32 mouse cellular contexts compared by ENCODE assay signal in the genomic region with DNA sequence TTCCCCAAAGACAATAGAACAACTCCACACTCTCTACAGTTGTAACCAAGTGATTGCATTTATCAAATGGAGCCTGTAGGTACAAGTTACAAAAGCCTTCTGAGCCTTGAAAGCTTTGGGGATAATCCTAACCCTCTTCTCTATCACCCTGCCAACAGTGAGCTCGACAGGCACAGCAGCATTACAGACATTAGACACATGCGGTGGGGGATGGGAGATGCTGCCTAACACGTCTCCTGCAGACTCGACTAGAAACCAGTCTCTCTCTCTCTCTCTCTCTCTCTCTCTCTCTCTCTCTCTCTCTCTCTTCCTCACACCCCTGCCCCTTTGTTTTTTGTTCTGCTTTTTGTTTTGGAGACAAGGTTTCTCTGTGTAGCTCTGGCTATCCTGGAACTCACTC.
A peak's percentile ranks its signal among the peaks of the same experiment; 100 is the strongest.
DNase-seq lines count a peak whose midpoint lies in the region; ATAC-seq and TF ChIP-seq lines count a peak whose summit lies in the region.
"Had no signal": no experiment of that assay in that cellular context is flagged by ENCODE, and none has a peak within 500 bp of the region (broad histone marks: within the 10 kb centered on the region; RNA-seq: fewer than 3 reads in every experiment).

No protein-coding gene starts in this region.

- ATAC-seq in hindbrain, postnatal 0 days = no peak
- no peak for ATAC-seq in hindbrain, embryonic 16.5 days
- ATAC-seq: liver, embryonic 12.5 days; liver, postnatal 0 days; lung, postnatal 0 days; midbrain, embryonic 16.5 days had no signal

- no peak overlapping the region for H3K9ac ChIP-seq in hindbrain, postnatal 0 days (replicated peaks; ENCODE audit: low read length)
- H3K9ac ChIP-seq in hindbrain, embryonic 16.5 days (ENCODE audit: low read depth, low read length) = no peak overlapping the region
- H3K9ac ChIP-seq: embryonic facial prominence, embryonic 13.5 days; forebrain, embryonic 12.5 days; heart, embryonic 13.5 days; hindbrain, embryonic 14.5 days; kidney, embryonic 15.5 days; liver, embryonic 12.5 days; liver, postnatal 0 days; neural tube, embryonic 12.5 days had no signal

- H3K27me3 ChIP-seq in hindbrain, postnatal 0 days (ENCODE audit: insufficient read depth, low read length) = no peaks in the 10 kb centered on the region
- no peaks in the 10 kb centered on the region for H3K27me3 ChIP-seq in hindbrain, embryonic 16.5 days (replicated peaks; ENCODE audit: control insufficient read depth, insufficient read depth, low read length)
- H3K27me3 ChIP-seq: CH12.LX; embryonic facial prominence, embryonic 13.5 days; forebrain, embryonic 12.5 days; heart, embryonic 13.5 days; kidney, embryonic 15.5 days; liver, embryonic 12.5 days; neural tube, embryonic 12.5 days had no signal

- no peak for TF ChIP-seq POLR2A in brain, embryonic 14.5 days (IDR thresholded peaks at IDR 0.05; ENCODE audit: borderline replicate concordance, extremely low read depth, insufficient read depth, insufficient read length, poor library complexity, severe bottlenecking)

- H3K27ac ChIP-seq in hindbrain, postnatal 0 days = no peak overlapping the region
- no peak overlapping the region for H3K27ac ChIP-seq in hindbrain, embryonic 16.5 days (ENCODE audit: low read depth, low read length)
- H3K27ac ChIP-seq: embryonic facial prominence, embryonic 13.5 days; forebrain, embryonic 12.5 days; heart, adult 2 months; heart, embryonic 13.5 days; hindbrain, embryonic 14.5 days; kidney, embryonic 15.5 days; left cerebral cortex, adult 2 months; liver, embryonic 12.5 days; macrophage; neural tube, embryonic 12.5 days had no signal

- H3K36me3 ChIP-seq in hindbrain, postnatal 0 days (ENCODE audit: insufficient read depth, low read length) = no peaks in the 10 kb centered on the region
- H3K36me3 ChIP-seq in hindbrain, embryonic 16.5 days (ENCODE audit: control insufficient read depth, insufficient read depth, low read length) = no peaks in the 10 kb centered on the region
- H3K36me3 ChIP-seq: forebrain, embryonic 12.5 days; heart, embryonic 13.5 days; kidney, embryonic 15.5 days; liver, embryonic 12.5 days; neural tube, embryonic 12.5 days had no signal

- WGBS in hindbrain, postnatal 0 days = 29% methylated on average over 4 of the region's 4 CpGs
- 47% methylated on average over 4 of the region's 4 CpGs for WGBS in hindbrain, embryonic 16.5 days

- no peak overlapping the region for H3K4me3 ChIP-seq in hindbrain, postnatal 0 days (ENCODE audit: low read length)
- no peak overlapping the region for H3K4me3 ChIP-seq in hindbrain, embryonic 16.5 days (ENCODE audit: low read length)
- H3K4me3 ChIP-seq: embryonic facial prominence, embryonic 13.5 days; erythroblast, embryonic 14.5 days; forebrain, embryonic 12.5 days; heart, adult 2 months; heart, embryonic 13.5 days; kidney, embryonic 15.5 days; left cerebral cortex, adult 2 months; liver, embryonic 12.5 days; myocyte; neural tube, embryonic 12.5 days had no signal

- TF ChIP-seq CTCF in hindbrain, postnatal 0 days (IDR thresholded peaks at IDR 0.05; ENCODE audit: low read depth) = no peak
- TF ChIP-seq CTCF in brain, embryonic 14.5 days (IDR thresholded peaks at IDR 0.05; ENCODE audit: borderline replicate concordance, extremely low read depth, insufficient read depth, insufficient read length) = no peak

- H3K4me1 ChIP-seq in hindbrain, postnatal 0 days (ENCODE audit: insufficient read depth, low read length) = no peaks in the 10 kb centered on the region
- no peaks in the 10 kb centered on the region for H3K4me1 ChIP-seq in hindbrain, embryonic 16.5 days (ENCODE audit: control insufficient read depth, insufficient read depth, low read depth, low read length)
- H3K4me1 ChIP-seq: forebrain, embryonic 12.5 days; heart, embryonic 13.5 days; kidney, embryonic 15.5 days; liver, embryonic 12.5 days; neural tube, embryonic 12.5 days had no signal

- H3K9me3 ChIP-seq in hindbrain, postnatal 0 days (ENCODE audit: low read length) = peaks cover 3% of the 10 kb centered on the region; the same call in 1 of the 2 replicates
- no peaks in the 10 kb centered on the region for H3K9me3 ChIP-seq in hindbrain, embryonic 16.5 days (ENCODE audit: control insufficient read depth, low read length)
- H3K9me3 ChIP-seq: forebrain, embryonic 12.5 days; kidney, embryonic 15.5 days; liver, embryonic 12.5 days; neural tube, embryonic 12.5 days had no signal

- DNase-seq in cerebellum, postnatal 10 days = peak; percentile 8 to 29
- DNase-seq in cerebellum, postnatal 14 days = no peak
- peak; percentile 25 for DNase-seq in hindbrain, postnatal 0 days (ENCODE audit: low spot score)
- peak; percentile 69 for DNase-seq in brain, embryonic 14.5 days (ENCODE audit: low read depth)
- DNase-seq in retina, embryonic 14.5 days (ENCODE audit: low spot score) = peak; percentile 13
- no peak for DNase-seq in right cerebral cortex, postnatal 10 days (ENCODE audit: low spot score in 2 of 2)
- no peak for DNase-seq in Muller cell, postnatal 12 days (ENCODE audit: inconsistent ontology term)
- DNase-seq: adrenal gland, adult 8-10 months; cerebellum, adult 8-10 months; heart, adult 2 months; heart, postnatal 10 days; kidney, adult 18-20 months; kidney, postnatal 25 days; liver, postnatal 0 days; right cerebral cortex, adult 18-20 months; thymus, adult 2 months; thymus, postnatal 36 days had no signal

- no peak overlapping the region for H3K4me2 ChIP-seq in hindbrain, postnatal 0 days (ENCODE audit: low read depth, low read length)
- H3K4me2 ChIP-seq in hindbrain, embryonic 16.5 days (ENCODE audit: low read length) = no peak overlapping the region
- H3K4me2 ChIP-seq: embryonic facial prominence, embryonic 13.5 days; forebrain, embryonic 12.5 days; heart, embryonic 13.5 days; hindbrain, embryonic 14.5 days; kidney, embryonic 15.5 days; liver, embryonic 12.5 days; neural tube, embryonic 12.5 days had no signal

Comparison
In these comparisons a context has a peak if more than half of its experiments do, and no peak if none do; other contexts are left out.
1. DNase-seq: peak in cerebellum, postnatal 10 days (2 of 2), hindbrain, postnatal 0 days (single experiment), brain, embryonic 14.5 days (single experiment) and retina, embryonic 14.5 days (single experiment); none in cerebellum, postnatal 14 days (0 of 2), right cerebral cortex, postnatal 10 days (0 of 2) and Muller cell, postnatal 12 days (single experiment).